Mouse (Mus musculus): ENCODE data around the gene Lman2.
A peak's percentile ranks its signal among the peaks of the same experiment; 100 is the strongest.

Lman2 gene

GRCm38 (mm10) chr13:55362453-55363060 is at the start of gene Lman2:
TSS of gene Lman2 (minus strand) at chr13:55362783.
- peak; percentile 99 for ATAC-seq (ENCODE audit: insufficient number of reproducible peaks, low FRiP score, low TSS enrichment)

- no peak for ATAC-seq (ENCODE audit: insufficient number of reproducible peaks, low FRiP score, low TSS enrichment)
Observed at GRCm38 (mm10) chr13:55411826-55412225, 49.2 kb upstream of the Lman2 start.

- no peak for ATAC-seq (ENCODE audit: insufficient number of reproducible peaks, low FRiP score, low TSS enrichment)
Observed at GRCm38 (mm10) chr13:55408546-55409120, 46.0 kb upstream of the Lman2 start.

- ATAC-seq (ENCODE audit: insufficient number of reproducible peaks, low FRiP score, low TSS enrichment): no peak
Observed at GRCm38 (mm10) chr13:55407341-55407740, 44.8 kb upstream of the Lman2 start.

DNA sequence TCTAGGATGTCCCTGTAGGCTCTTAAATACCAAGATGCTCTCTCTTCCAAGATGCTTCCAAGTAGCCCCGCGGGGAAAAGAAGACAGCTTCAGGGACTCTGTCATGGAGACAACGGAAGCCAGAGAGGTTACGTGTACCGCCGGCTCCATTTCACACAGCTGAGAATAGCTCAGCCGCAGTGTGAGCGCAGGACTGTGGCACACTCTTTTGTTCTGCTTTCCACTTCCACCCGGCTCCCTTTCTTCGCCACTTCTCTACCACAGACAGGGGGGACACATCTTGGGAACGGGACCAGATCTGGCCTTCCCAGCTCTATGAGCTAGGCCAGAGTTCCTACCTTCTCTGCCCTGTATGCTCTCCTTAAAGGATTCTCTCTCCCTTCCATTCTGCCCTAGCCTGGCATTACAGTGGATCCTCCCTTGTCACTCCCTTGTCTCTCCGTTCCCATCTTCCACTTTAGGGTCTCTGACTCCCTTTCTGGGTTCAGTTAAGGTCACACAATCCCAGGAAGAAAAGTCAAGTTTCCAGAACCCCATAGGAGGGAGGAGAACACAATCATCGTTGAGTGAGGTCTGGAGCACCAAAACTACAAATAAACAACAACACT is 43.3 kb upstream of the Lman2 start:
- ATAC-seq (ENCODE audit: insufficient number of reproducible peaks, low FRiP score, low TSS enrichment): no peak

GRCm38 (mm10) chr13:55404853-55405782 is 42.5 kb upstream of the Lman2 start:
- ATAC-seq (ENCODE audit: insufficient number of reproducible peaks, low FRiP score, low TSS enrichment): peak; percentile 45; the same call in 1 of the 2 replicates

GRCm38 (mm10) chr13:55403935-55404852 is 41.6 kb upstream of the Lman2 start:
- ATAC-seq (ENCODE audit: insufficient number of reproducible peaks, low FRiP score, low TSS enrichment): no peak

DNA sequence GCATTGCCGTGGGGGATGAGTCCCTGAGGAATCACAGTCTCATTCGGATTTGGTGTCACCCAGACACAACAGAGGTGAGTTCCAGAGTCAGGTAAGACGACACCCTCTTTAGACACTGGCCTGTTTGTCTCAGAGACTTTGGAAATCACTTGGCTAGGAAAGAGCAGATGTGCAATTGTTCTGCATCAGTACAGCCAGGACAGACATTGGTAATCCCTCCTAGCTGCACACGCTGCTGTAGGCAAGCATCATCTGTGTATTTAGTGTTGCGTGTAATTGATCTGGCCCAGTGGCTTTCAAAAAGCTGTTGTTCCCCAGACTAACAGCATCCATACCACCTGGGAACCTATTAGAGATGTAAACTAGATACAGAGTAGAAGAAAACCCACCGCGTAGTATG is 40.7 kb upstream of the Lman2 start:
- ATAC-seq (ENCODE audit: insufficient number of reproducible peaks, low FRiP score, low TSS enrichment): no peak

GRCm38 (mm10) chr13:55400039-55400346 is 37.4 kb upstream of the Lman2 start:
- ATAC-seq (ENCODE audit: insufficient number of reproducible peaks, low FRiP score, low TSS enrichment): no peak

DNA sequence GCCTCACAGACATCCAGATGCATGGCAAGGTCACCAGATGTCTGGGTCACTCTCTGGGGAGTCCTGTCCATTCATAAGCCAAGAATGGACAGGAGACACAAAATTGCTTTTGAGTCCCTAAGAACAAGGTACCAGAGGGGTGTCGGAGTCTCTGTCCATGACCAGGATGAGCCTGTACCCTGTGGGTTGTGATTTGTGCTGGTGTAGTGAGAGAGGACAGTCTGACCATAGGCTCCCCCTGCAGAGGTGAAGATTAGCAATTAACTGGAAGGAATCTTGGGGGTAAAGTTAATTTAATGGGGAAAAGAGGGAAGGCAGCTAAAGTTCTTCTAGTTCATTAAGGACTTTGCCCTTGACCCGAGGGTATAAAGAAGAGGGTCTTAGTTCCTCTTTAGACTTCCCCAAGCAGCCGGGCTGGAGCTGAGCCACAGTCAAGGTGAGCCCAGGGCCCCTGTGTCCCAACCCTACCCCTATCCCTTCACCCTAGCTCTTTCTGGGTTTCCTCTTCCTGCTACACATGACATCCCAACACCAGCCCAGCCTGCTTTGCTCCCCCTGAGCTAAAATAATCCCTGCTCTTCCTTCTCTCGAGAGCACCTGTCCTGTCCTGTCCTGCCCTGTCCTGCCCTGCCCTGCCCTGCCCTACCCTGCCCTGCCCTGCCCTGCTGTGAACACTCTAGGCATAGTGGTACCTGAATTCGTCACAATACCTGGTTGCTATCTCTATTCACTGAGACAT is 36.9 kb upstream of the Lman2 start:
- ATAC-seq (ENCODE audit: insufficient number of reproducible peaks, low FRiP score, low TSS enrichment): no peak

DNA sequence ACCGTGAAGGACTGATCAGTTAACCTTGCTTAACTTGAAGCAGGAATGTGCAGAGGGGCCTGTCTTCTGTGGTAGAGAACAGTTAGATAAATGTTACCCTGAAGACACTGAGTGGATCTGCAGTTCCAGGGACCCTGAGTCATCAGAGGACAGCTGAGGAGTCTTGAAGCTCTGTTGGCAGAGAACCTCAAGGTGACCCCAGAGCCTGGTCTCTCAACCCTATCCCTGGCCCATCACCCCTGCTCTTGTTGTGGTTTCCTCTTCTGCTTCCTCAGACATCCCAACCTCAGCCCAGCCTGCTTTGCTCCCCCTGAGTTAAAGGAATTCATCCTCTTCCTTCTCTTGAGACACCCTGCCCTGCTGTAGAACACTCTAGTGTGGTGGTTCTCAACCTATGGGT is 35.5 kb upstream of the Lman2 start, which contains the start of gene Slc34a1:
Gene Slc34a1 (plus strand): TSS at position 100 of the 400 bp plus-strand sequence.
- no peak for ATAC-seq (ENCODE audit: insufficient number of reproducible peaks, low FRiP score, low TSS enrichment)

DNA sequence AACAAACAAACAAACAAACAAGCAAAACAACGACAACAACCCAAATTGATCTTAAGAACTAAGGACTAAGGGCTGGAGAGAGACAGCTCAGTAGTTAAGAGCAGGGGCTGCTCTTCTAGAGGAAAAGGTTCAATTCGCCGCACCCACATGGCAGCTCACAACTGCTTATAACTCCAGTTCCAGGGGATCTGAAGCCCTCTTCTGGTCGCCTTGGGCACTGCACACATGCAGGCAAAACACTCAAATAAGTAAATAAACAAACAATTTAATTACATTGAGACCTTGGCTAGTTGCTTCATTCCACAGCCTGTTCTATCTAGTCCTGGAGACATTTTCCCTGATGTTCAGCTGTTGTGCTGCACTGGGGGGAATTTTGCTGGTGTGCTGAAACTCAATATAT is 30.4 kb upstream of the Lman2 start:
- no peak for ATAC-seq (ENCODE audit: insufficient number of reproducible peaks, low FRiP score, low TSS enrichment)

DNA sequence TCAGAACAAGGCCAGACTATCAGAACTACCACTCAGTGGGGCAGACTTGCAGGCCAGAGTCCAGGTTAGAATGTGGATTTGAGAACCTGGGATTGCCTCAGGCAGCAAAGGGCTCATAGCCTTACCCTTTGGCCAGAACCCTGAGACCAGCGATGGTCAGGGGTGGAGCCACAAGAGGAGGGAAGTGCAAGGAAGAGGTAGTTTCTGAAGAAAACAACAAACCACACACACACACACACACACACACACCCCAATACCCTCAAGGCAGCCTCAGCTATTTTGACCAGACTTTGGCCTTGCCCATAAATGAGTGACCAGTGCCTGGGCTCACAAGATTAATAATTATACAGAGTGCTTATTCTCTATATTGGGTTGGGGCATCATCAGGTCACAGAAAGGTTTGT is 29.0 kb upstream of the Lman2 start:
- ATAC-seq (ENCODE audit: insufficient number of reproducible peaks, low FRiP score, low TSS enrichment): no peak

GRCm38 (mm10) chr13:55390644-55391043 is 28.1 kb upstream of the Lman2 start:
- ATAC-seq (ENCODE audit: insufficient number of reproducible peaks, low FRiP score, low TSS enrichment): no peak

DNA sequence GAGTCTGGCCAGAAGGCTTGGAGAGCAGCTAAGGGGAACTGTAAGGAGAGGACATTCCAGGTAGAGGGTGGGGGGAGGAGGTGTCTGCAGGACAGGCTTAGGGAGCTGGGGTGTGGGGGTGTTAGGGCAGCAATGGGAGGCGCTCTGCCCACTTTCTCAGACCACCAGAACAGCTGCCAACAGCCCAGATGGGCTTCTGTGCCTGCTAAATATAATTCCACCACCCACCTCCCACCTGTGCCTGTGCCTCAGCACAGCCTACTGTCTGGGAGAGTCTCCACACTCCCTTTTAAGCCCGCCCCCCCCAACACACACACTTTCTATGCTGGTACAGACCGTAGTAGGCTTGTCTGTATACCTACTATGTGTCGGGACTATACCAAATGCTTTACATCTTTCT is 19.2 kb upstream of the Lman2 start:
- no peak for ATAC-seq (ENCODE audit: insufficient number of reproducible peaks, low FRiP score, low TSS enrichment)

- no peak for ATAC-seq (ENCODE audit: insufficient number of reproducible peaks, low FRiP score, low TSS enrichment)
Observed at GRCm38 (mm10) chr13:55378907-55379580, 16.5 kb upstream of the Lman2 start.

DNA sequence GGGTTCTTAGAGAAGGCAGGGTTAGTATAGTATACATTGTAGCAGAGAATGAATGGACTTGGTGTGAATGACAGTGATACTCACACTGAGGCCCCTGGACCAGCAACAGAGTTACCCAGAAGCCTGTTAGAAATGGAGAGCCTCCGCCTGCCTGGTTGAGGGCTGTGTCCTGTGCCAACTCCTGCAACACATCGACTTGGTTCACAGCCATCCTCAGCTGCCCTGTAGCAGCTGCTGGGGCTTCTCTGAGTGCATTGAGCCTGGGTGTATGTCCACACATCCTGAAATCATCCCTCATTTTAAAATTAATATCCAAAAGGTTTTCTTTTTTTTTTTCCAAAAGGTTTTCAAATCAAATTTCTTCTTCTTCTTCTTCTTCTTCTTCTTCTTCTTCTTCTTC is 13.3 kb upstream of the Lman2 start:
- no peak for ATAC-seq (ENCODE audit: insufficient number of reproducible peaks, low FRiP score, low TSS enrichment)

DNA sequence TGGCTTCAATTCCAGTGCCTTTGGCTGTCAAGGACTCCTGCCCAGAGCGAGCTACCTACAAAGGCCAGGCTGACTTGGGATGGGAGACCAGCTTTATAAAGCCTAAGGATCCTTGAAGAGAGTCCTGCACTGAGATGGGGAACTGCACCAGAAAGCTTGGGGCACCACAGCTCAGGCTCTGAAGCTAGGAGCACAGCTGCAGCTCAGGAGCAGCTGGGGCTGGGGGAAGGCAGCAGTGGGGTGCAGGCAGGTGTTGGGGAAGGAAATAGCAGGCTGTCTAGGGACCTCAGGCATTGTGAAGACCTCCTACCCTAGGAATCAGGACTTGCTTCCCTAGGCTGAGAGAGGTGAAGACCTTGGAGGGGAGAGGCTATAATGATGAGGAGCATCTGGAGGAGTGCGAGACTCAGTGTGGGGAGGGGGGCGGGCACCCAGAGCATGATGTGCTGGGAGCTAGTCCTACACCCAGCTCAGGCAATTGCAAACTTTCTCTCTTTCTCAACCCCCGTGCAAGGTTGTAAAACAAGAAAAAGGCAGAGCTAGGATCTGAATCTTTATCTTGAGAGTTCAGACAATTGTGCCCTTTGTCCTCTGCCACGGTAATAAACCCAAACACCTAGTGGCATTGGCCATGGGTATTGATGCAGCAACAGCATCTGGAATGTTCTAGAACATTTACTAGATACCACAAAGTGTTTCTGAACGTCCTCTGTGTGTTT is 11.8 kb upstream of the Lman2 start:
- no peak for ATAC-seq (ENCODE audit: insufficient number of reproducible peaks, low FRiP score, low TSS enrichment)
